Mouse (Mus musculus) liver, embryonic 14.5 days (tissue): ENCODE results near the gene Cmtr2.

Experiments used
- CTCF ChIP-seq: IDR thresholded peaks from 2 replicates; pipeline ENCODE4 v1.5.1; 2016; ENCODE audit warnings: antibody characterized with exemption, low read depth, control low read depth
- EP300 ChIP-seq: IDR thresholded peaks from 2 replicates; pipeline ENCODE4 v1.6.1; 2016; ENCODE audit warnings: antibody characterized with exemption, low read depth

DNA sequence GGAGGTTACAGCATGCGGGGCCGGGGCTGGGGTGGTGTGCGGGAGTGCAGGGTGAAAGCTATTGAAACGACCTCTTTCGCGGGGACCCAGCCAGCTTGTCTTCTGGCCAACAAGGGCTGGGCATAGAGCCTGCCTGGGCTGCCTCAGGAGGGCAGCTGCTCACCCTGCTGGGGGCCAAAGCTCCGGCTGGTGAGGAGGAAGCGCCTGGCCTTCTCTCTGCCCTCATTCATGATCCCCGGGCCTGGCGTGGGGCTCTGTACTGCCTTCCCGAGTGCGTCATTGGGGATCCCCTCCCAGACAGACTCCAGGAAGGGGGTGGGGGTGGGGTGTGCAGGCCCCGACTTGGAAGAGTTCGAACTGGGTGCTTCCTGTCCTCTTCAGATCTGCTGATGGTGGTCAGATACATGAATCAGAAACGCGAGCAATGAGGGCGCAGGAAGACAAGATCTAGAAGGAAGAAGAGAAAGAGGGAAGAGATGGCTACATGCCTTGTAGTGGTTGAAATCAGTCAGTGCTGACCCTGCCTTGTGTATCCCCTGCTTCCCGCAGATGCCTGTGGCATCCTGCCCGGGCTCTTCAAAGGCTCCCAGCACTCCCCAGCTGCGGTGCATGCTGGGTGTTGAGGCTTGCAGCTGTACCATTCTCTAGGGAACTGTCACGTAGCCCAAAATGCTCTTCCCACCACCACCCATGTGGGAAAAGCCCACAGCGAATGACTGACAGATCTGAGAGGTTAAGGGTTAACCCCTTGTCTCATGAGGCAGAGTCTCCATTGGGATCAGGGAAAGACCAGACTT lies 37.9 kb upstream of the Cmtr2 start:
- TF ChIP-seq EP300 (no peak), CTCF (no peak)
